Mouse (Mus musculus) stomach, embryonic 14.5 days (tissue): ENCODE measurements around the gene Grm7. TPM values are rescaled to one million over a fixed set of nuclear protein-coding genes. Genes with fewer than 3 reads are reported as not detected.

ENCODE experiments used
- ATAC-seq: fragments of 200-750 bp; cut with Nextera tagmentation; 2 replicates; pipeline ENCODE4 v1.8.0; 2017; ENCODE audit warnings: low read depth, moderate TSS enrichment; ENCODE audit not compliant: insufficient number of reproducible peaks, insufficient read depth, low FRiP score
- H3K27ac ChIP-seq: fragments of 300-500 bp; sonication (generic); 2 replicates; pipeline ENCODE4 v1.5.1; 2014; ENCODE audit warnings: mild to moderate bottlenecking, low read length, moderate library complexity, mixed read lengths
- H3K27me3 ChIP-seq: fragments of 300-500 bp; sonication (generic); 2 replicates; pipeline ENCODE4 v1.6.1; 2014; ENCODE audit warnings: low read length, control low read depth, mixed read lengths; ENCODE audit not compliant: control insufficient read depth, insufficient read depth
- H3K36me3 ChIP-seq: fragments of 300-500 bp; sonication (generic); 2 replicates; pipeline ENCODE4 v1.6.1; 2014; ENCODE audit warnings: mild to moderate bottlenecking, control low read depth, low read length, moderate library complexity, mixed read lengths; ENCODE audit not compliant: control insufficient read depth, insufficient read depth
- H3K4me1 ChIP-seq: fragments of 300-500 bp; sonication (generic); 2 replicates; pipeline ENCODE4 v1.6.1; 2014; ENCODE audit warnings: low read length, control low read depth, mixed read lengths; ENCODE audit not compliant: control insufficient read depth, insufficient read depth
- H3K4me2 ChIP-seq: fragments of 300-500 bp; sonication (generic); replicated peaks from 2 replicates; pipeline ENCODE4 v1.6.1; 2014; ENCODE audit warnings: low read depth, low read length, control low read depth
- H3K4me3 ChIP-seq: fragments of 300-500 bp; sonication (generic); 2 replicates; pipeline ENCODE4 v1.5.1; 2014; ENCODE audit warnings: low read depth, low read length, control low read depth
- H3K9ac ChIP-seq: fragments of 300-500 bp; sonication (generic); replicated peaks from 2 replicates; pipeline ENCODE4 v1.6.1; 2014; ENCODE audit warnings: low read depth, mild to moderate bottlenecking, control low read depth, low read length, moderate library complexity, mixed read lengths
- H3K9me3 ChIP-seq: fragments of 300-500 bp; sonication (generic); 2 replicates; pipeline ENCODE4 v1.6.1; 2016; ENCODE audit warnings: low read depth, low read length, control low read depth; ENCODE audit not compliant: control insufficient read depth
- WGBS: fragments of 180-500 bp; shearing (Covaris S2); extraction: QIAGEN DNeasy Blood & Tissue Kit; methylation state at CpG from one replicate; pipeline ENCODE4 v1.1.7; 2014; 5-methylcytosine and 5-hydroxymethylcytosine counted together
- polyA plus RNA-seq: library from polyadenylated mRNA; unstranded; fragments of >200 nt; fragmentation: Nextera tagmentation; extraction: Ambion mirVana; gene quantifications from 2 replicates; pipeline ENCODE4 v1.2.1, GENCODE M21; 2014

Grm7 gene
- polyA plus RNA-seq, 1 experiment from 2014 or later, result 3.3 TPM

- Histone ChIP-seq H3K4me1 (no peaks in the 10 kb centered on the region), H3K9ac (no peak overlapping the region), H3K27ac (no peak overlapping the region), H3K9me3 (no peaks in the 10 kb centered on the region), H3K4me2 (no peak overlapping the region), H3K27me3 (no peaks in the 10 kb centered on the region), H3K4me3 (no peak overlapping the region), H3K36me3 (no peaks in the 10 kb centered on the region)
- no peak for ATAC-seq
- 82% methylated on average over 1 of the region's 1 CpGs for WGBS
Measured at GRCm38 (mm10) chr6:111510768-111511459, 865.5 kb downstream of the Grm7 start.

- no peak for ATAC-seq
- Histone ChIP-seq H3K4me2 (no peak overlapping the region), H3K36me3 (no peaks in the 10 kb centered on the region), H3K9ac (no peak overlapping the region), H3K27me3 (no peaks in the 10 kb centered on the region), H3K4me3 (no peak overlapping the region), H3K9me3 (no peaks in the 10 kb centered on the region), H3K27ac (no peak overlapping the region), H3K4me1 (no peaks in the 10 kb centered on the region)
- 59% methylated on average over 2 of the region's 2 CpGs for WGBS
Measured at GRCm38 (mm10) chr6:111512359-111512758, 867.0 kb downstream of the Grm7 start.

GRCm38 (mm10) chr6:111521229-111521628 is 875.8 kb downstream of the Grm7 start:
- H3K4me2 ChIP-seq, result no peak overlapping the region
- no peak overlapping the region for H3K27ac ChIP-seq
- H3K9ac ChIP-seq, result no peak overlapping the region
- no peaks in the 10 kb centered on the region for H3K4me1 ChIP-seq
- no peaks in the 10 kb centered on the region for H3K9me3 ChIP-seq
- no peaks in the 10 kb centered on the region for H3K27me3 ChIP-seq
- WGBS, result 84% methylated on average over 1 of the region's 1 CpGs
- H3K4me3 ChIP-seq, result no peak overlapping the region
- ATAC-seq, result no peak
- H3K36me3 ChIP-seq, result no peaks in the 10 kb centered on the region

GRCm38 (mm10) chr6:111522122-111522521 is 876.7 kb downstream of the Grm7 start:
- no peak overlapping the region for H3K9ac ChIP-seq
- no peak overlapping the region for H3K4me2 ChIP-seq
- H3K9me3 ChIP-seq, result no peaks in the 10 kb centered on the region
- no peaks in the 10 kb centered on the region for H3K36me3 ChIP-seq
- H3K4me3 ChIP-seq, result no peak overlapping the region
- ATAC-seq, result no peak
- no peak overlapping the region for H3K27ac ChIP-seq
- no peaks in the 10 kb centered on the region for H3K27me3 ChIP-seq
- no peaks in the 10 kb centered on the region for H3K4me1 ChIP-seq

GRCm38 (mm10) chr6:111529985-111530384 is 884.6 kb downstream of the Grm7 start:
- 65% methylated on average over 2 of the region's 2 CpGs for WGBS
- no peaks in the 10 kb centered on the region for H3K9me3 ChIP-seq
- ATAC-seq, result no peak
- no peak overlapping the region for H3K4me3 ChIP-seq
- H3K27me3 ChIP-seq, result no peaks in the 10 kb centered on the region
- no peaks in the 10 kb centered on the region for H3K36me3 ChIP-seq
- H3K27ac ChIP-seq, result no peak overlapping the region
- no peaks in the 10 kb centered on the region for H3K4me1 ChIP-seq
- H3K4me2 ChIP-seq, result no peak overlapping the region
- H3K9ac ChIP-seq, result no peak overlapping the region

- Histone ChIP-seq H3K4me1 (no peaks in the 10 kb centered on the region), H3K36me3 (no peaks in the 10 kb centered on the region), H3K4me3 (no peak overlapping the region), H3K27ac (no peak overlapping the region), H3K9me3 (no peaks in the 10 kb centered on the region), H3K27me3 (no peaks in the 10 kb centered on the region), H3K9ac (no peak overlapping the region), H3K4me2 (no peak overlapping the region)
- WGBS, result 85% methylated on average over 1 of the region's 1 CpGs
- ATAC-seq, result no peak
Measured at GRCm38 (mm10) chr6:111558588-111558987, 913.2 kb downstream of the Grm7 start.

- H3K9me3 ChIP-seq, result no peaks in the 10 kb centered on the region
- H3K36me3 ChIP-seq, result no peaks in the 10 kb centered on the region
- no peak overlapping the region for H3K9ac ChIP-seq
- 61% methylated on average over 3 of the region's 3 CpGs for WGBS
- ATAC-seq, result no peak
- no peaks in the 10 kb centered on the region for H3K4me1 ChIP-seq
- no peak overlapping the region for H3K4me2 ChIP-seq
- H3K4me3 ChIP-seq, result no peak overlapping the region
- H3K27me3 ChIP-seq, result no peaks in the 10 kb centered on the region
- H3K27ac ChIP-seq, result no peak overlapping the region
Measured at GRCm38 (mm10) chr6:111559459-111559858, 914.1 kb downstream of the Grm7 start.

- Histone ChIP-seq H3K36me3 (no peaks in the 10 kb centered on the region), H3K27ac (no peak overlapping the region), H3K9me3 (no peaks in the 10 kb centered on the region), H3K4me3 (no peak overlapping the region), H3K4me1 (no peaks in the 10 kb centered on the region), H3K4me2 (no peak overlapping the region), H3K9ac (no peak overlapping the region), H3K27me3 (no peaks in the 10 kb centered on the region)
- ATAC-seq, result no peak
- 76% methylated on average over 7 of the region's 7 CpGs for WGBS
Measured at GRCm38 (mm10) chr6:111561347-111561746, 916.0 kb downstream of the Grm7 start.

- no peak overlapping the region for H3K27ac ChIP-seq
Measured at GRCm38 (mm10) chr6:111571471-111572088, 926.2 kb downstream of the Grm7 start.

More at GRCm38 (mm10) chr6:111571471-111572088, 926.2 kb downstream of the Grm7 start:
- Histone ChIP-seq H3K27me3 (no peaks in the 10 kb centered on the region), H3K4me1 (no peaks in the 10 kb centered on the region), H3K9me3 (no peaks in the 10 kb centered on the region), H3K4me2 (no peak overlapping the region), H3K4me3 (no peak overlapping the region), H3K36me3 (no peaks in the 10 kb centered on the region), H3K9ac (no peak overlapping the region)
- no peak for ATAC-seq
- 75% methylated on average over 4 of the region's 4 CpGs for WGBS
